Mouse (Mus musculus): Measurements from ENCODE around the gene 4930516K23Rik. TPM values are rescaled to one million over a fixed set of nuclear protein-coding genes. Genes with fewer than 3 reads are reported as not detected.

The 4930516K23Rik gene
- not detected for polyA plus RNA-seq (2014; fragmentation: Illumina TruSeq; extraction: RNeasy Lipid Tissue Mini Kit (QIAGEN cat#74804); ENCODE audit: low read depth, low replicate concordance)

DNA sequence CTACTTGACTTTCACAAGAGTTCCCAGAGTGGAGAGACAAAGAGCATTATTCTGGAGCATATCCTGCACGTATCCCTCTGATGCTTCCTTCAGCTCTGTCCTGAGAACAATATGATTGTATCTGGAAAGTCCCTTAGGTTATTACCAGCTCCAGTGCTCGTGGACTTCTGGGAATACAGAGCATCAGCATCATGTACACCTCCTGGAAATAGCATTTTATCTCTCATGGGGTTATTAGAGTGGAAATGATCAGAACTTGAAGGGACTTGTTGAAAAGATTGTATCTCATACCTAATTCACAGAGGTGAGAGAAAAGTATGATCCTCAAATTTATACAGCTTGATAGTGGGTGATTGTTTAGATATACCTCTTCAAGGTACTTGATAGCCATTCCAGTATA is at the start of gene 4930516K23Rik:
4930516K23Rik (minus strand) TSS at position 101 of the 400 bp plus-strand sequence.

DNA sequence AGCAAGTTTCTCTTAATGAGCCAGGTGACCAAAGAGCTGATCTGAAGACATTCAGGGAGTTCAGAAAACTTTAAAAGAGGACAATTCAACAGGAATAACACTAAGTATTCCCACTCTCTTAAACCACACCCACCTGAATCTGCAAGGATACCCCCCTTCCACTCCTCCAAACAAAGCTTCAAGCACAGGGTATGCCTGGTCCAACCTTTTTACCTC is 43.4 kb upstream of the 4930516K23Rik start, which contains the start of gene Olfr646:
Olfr646 (plus strand) TSS at position 117 of the 216 bp plus-strand sequence.

GRCm38 (mm10) chr7:104085365-104085764 is 24.1 kb upstream of the 4930516K23Rik start, which contains the start of gene Olfr645:
Gene Olfr645, minus strand, starts transcription at chr7:104085465.

GRCm38 (mm10) chr7:104071769-104072168 is 10.5 kb upstream of the 4930516K23Rik start, which contains the start of gene Olfr644:
Gene Olfr644, minus strand, starts transcription at chr7:104071869.

GRCm38 (mm10) chr7:104052566-104052965 is 8.7 kb downstream of the 4930516K23Rik start, which contains the start of gene Olfr642:
Gene Olfr642, minus strand, starts transcription at chr7:104052666.

GRCm38 (mm10) chr7:104035145-104035544 is 26.1 kb downstream of the 4930516K23Rik start, which contains the start of gene Olfr641:
Gene Olfr641, plus strand, starts transcription at chr7:104035445.

DNA sequence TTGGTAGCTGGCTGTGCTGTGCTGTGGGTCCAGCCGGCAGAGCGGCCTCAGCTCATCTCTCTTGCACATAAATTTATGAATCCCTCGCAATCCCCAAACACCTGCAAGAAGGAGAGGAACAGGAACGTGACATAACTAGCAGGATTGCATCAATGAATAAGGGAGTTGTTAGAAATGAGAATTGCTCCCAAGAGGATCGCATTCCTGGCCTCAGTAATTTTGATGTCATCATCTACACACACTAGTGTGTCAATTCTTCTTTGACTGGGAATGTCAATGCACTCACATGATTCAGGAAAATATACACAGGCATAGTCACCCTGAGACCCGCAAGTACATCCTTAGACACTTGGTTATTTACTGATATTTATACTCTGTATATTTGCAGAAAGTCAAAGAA is 35.8 kb downstream of the 4930516K23Rik start, which contains the start of gene Olfr640:
Olfr640 (minus strand) TSS at position 101 of the 400 bp plus-strand sequence.

GRCm38 (mm10) chr7:104017203-104017602 is 44.0 kb downstream of the 4930516K23Rik start, which contains the start of gene Olfr639:
Gene Olfr639, minus strand, starts transcription at chr7:104017303.

Other genes starting within 250 kb of the 4930516K23Rik start
- 792 TPM for gene Hbb-bt, start 247.4 kb downstream of the 4930516K23Rik start, polyA plus RNA-seq (2014; fragmentation: Illumina TruSeq; extraction: RNeasy Lipid Tissue Mini Kit (QIAGEN cat#74804); ENCODE audit: low read depth, low replicate concordance)
- 6,129 TPM for gene Hbb-bs, start 233.3 kb downstream of the 4930516K23Rik start, polyA plus RNA-seq (2014; fragmentation: Illumina TruSeq; extraction: RNeasy Lipid Tissue Mini Kit (QIAGEN cat#74804); ENCODE audit: low read depth, low replicate concordance)
- not detected for gene Hbb-bh2, start 220.9 kb downstream of the 4930516K23Rik start, polyA plus RNA-seq (2014; fragmentation: Illumina TruSeq; extraction: RNeasy Lipid Tissue Mini Kit (QIAGEN cat#74804); ENCODE audit: low read depth, low replicate concordance)
- gene Hbb-bh1, start 218.3 kb downstream of the 4930516K23Rik start, polyA plus RNA-seq (2014; fragmentation: Illumina TruSeq; extraction: RNeasy Lipid Tissue Mini Kit (QIAGEN cat#74804); ENCODE audit: low read depth, low replicate concordance) = not detected
- not detected for gene Hbb-y, start 208.2 kb downstream of the 4930516K23Rik start, polyA plus RNA-seq (2014; fragmentation: Illumina TruSeq; extraction: RNeasy Lipid Tissue Mini Kit (QIAGEN cat#74804); ENCODE audit: low read depth, low replicate concordance)
- not detected for gene Olfr66, start 175.2 kb downstream of the 4930516K23Rik start, polyA plus RNA-seq (2014; fragmentation: Illumina TruSeq; extraction: RNeasy Lipid Tissue Mini Kit (QIAGEN cat#74804); ENCODE audit: low read depth, low replicate concordance)
- gene Olfr64, start 167.0 kb downstream of the 4930516K23Rik start, polyA plus RNA-seq (2014; fragmentation: Illumina TruSeq; extraction: RNeasy Lipid Tissue Mini Kit (QIAGEN cat#74804); ENCODE audit: low read depth, low replicate concordance) = not detected
- gene Olfr65, start 158.0 kb downstream of the 4930516K23Rik start, polyA plus RNA-seq (2014; fragmentation: Illumina TruSeq; extraction: RNeasy Lipid Tissue Mini Kit (QIAGEN cat#74804); ENCODE audit: low read depth, low replicate concordance) = not detected
- gene Olfr631, start 132.6 kb downstream of the 4930516K23Rik start, polyA plus RNA-seq (2014; fragmentation: Illumina TruSeq; extraction: RNeasy Lipid Tissue Mini Kit (QIAGEN cat#74804); ENCODE audit: low read depth, low replicate concordance) = not detected
- gene Olfr632, start 127.1 kb downstream of the 4930516K23Rik start, polyA plus RNA-seq (2014; fragmentation: Illumina TruSeq; extraction: RNeasy Lipid Tissue Mini Kit (QIAGEN cat#74804); ENCODE audit: low read depth, low replicate concordance) = not detected
- not detected for gene Olfr633, start 117.0 kb downstream of the 4930516K23Rik start, polyA plus RNA-seq (2014; fragmentation: Illumina TruSeq; extraction: RNeasy Lipid Tissue Mini Kit (QIAGEN cat#74804); ENCODE audit: low read depth, low replicate concordance)
- not detected for gene Olfr635, start 90.3 kb downstream of the 4930516K23Rik start, polyA plus RNA-seq (2014; fragmentation: Illumina TruSeq; extraction: RNeasy Lipid Tissue Mini Kit (QIAGEN cat#74804); ENCODE audit: low read depth, low replicate concordance)
- not detected for gene Olfr638, start 62.7 kb downstream of the 4930516K23Rik start, polyA plus RNA-seq (2014; fragmentation: Illumina TruSeq; extraction: RNeasy Lipid Tissue Mini Kit (QIAGEN cat#74804); ENCODE audit: low read depth, low replicate concordance)
- gene Olfr639, start 44.1 kb downstream of the 4930516K23Rik start, polyA plus RNA-seq (2014; fragmentation: Illumina TruSeq; extraction: RNeasy Lipid Tissue Mini Kit (QIAGEN cat#74804); ENCODE audit: low read depth, low replicate concordance) = not detected
- not detected for gene Olfr640, start 35.9 kb downstream of the 4930516K23Rik start, polyA plus RNA-seq (2014; fragmentation: Illumina TruSeq; extraction: RNeasy Lipid Tissue Mini Kit (QIAGEN cat#74804); ENCODE audit: low read depth, low replicate concordance)
- not detected for gene Olfr641, start 26.0 kb downstream of the 4930516K23Rik start, polyA plus RNA-seq (2014; fragmentation: Illumina TruSeq; extraction: RNeasy Lipid Tissue Mini Kit (QIAGEN cat#74804); ENCODE audit: low read depth, low replicate concordance)
- not detected for gene Olfr642, start 8.8 kb downstream of the 4930516K23Rik start, polyA plus RNA-seq (2014; fragmentation: Illumina TruSeq; extraction: RNeasy Lipid Tissue Mini Kit (QIAGEN cat#74804); ENCODE audit: low read depth, low replicate concordance)
- not detected for gene Olfr644, start 10.4 kb upstream of the 4930516K23Rik start, polyA plus RNA-seq (2014; fragmentation: Illumina TruSeq; extraction: RNeasy Lipid Tissue Mini Kit (QIAGEN cat#74804); ENCODE audit: low read depth, low replicate concordance)
- gene Olfr645, start 24.0 kb upstream of the 4930516K23Rik start, polyA plus RNA-seq (2014; fragmentation: Illumina TruSeq; extraction: RNeasy Lipid Tissue Mini Kit (QIAGEN cat#74804); ENCODE audit: low read depth, low replicate concordance) = not detected
- not detected for gene Olfr646, start 43.4 kb upstream of the 4930516K23Rik start, polyA plus RNA-seq (2014; fragmentation: Illumina TruSeq; extraction: RNeasy Lipid Tissue Mini Kit (QIAGEN cat#74804); ENCODE audit: low read depth, low replicate concordance)
- gene Ubqln5, start 68.4 kb upstream of the 4930516K23Rik start, polyA plus RNA-seq (2014; fragmentation: Illumina TruSeq; extraction: RNeasy Lipid Tissue Mini Kit (QIAGEN cat#74804); ENCODE audit: low read depth, low replicate concordance) = not detected
- not detected for gene Olfr643, start 76.0 kb upstream of the 4930516K23Rik start, polyA plus RNA-seq (2014; fragmentation: Illumina TruSeq; extraction: RNeasy Lipid Tissue Mini Kit (QIAGEN cat#74804); ENCODE audit: low read depth, low replicate concordance)
- gene Ubqln3, start 81.8 kb upstream of the 4930516K23Rik start, polyA plus RNA-seq (2014; fragmentation: Illumina TruSeq; extraction: RNeasy Lipid Tissue Mini Kit (QIAGEN cat#74804); ENCODE audit: low read depth, low replicate concordance) = not detected
- gene Ubqlnl, start 89.1 kb upstream of the 4930516K23Rik start, polyA plus RNA-seq (2014; fragmentation: Illumina TruSeq; extraction: RNeasy Lipid Tissue Mini Kit (QIAGEN cat#74804); ENCODE audit: low read depth, low replicate concordance) = not detected
- gene Olfm5, start 103.4 kb upstream of the 4930516K23Rik start, polyA plus RNA-seq (2014; fragmentation: Illumina TruSeq; extraction: RNeasy Lipid Tissue Mini Kit (QIAGEN cat#74804); ENCODE audit: low read depth, low replicate concordance) = not detected
- not detected for gene Olfr648, start 121.9 kb upstream of the 4930516K23Rik start, polyA plus RNA-seq (2014; fragmentation: Illumina TruSeq; extraction: RNeasy Lipid Tissue Mini Kit (QIAGEN cat#74804); ENCODE audit: low read depth, low replicate concordance)
- gene Olfr649, start 134.5 kb upstream of the 4930516K23Rik start, polyA plus RNA-seq (2014; fragmentation: Illumina TruSeq; extraction: RNeasy Lipid Tissue Mini Kit (QIAGEN cat#74804); ENCODE audit: low read depth, low replicate concordance) = not detected
- gene Trim6, start 157.3 kb upstream of the 4930516K23Rik start, polyA plus RNA-seq (2014; fragmentation: Illumina TruSeq; extraction: RNeasy Lipid Tissue Mini Kit (QIAGEN cat#74804); ENCODE audit: low read depth, low replicate concordance) = 0.76 TPM
- gene Trim34a, start 183.0 kb upstream of the 4930516K23Rik start, polyA plus RNA-seq (2014; fragmentation: Illumina TruSeq; extraction: RNeasy Lipid Tissue Mini Kit (QIAGEN cat#74804); ENCODE audit: low read depth, low replicate concordance) = 7.4 TPM
- 1.6 TPM for gene Trim5, start 226.6 kb upstream of the 4930516K23Rik start, polyA plus RNA-seq (2014; fragmentation: Illumina TruSeq; extraction: RNeasy Lipid Tissue Mini Kit (QIAGEN cat#74804); ENCODE audit: low read depth, low replicate concordance)

Measured in heart, adult 10 weeks (tissue).